Mouse (Mus musculus): ENCODE measurements at regions not wholly inside any gene's neighbourhood (a gene's known extent, or its start where the extent isn't known, plus 50 kb on each side); places are given as distances from the start of the nearest gene placed in this dataset.

DNA sequence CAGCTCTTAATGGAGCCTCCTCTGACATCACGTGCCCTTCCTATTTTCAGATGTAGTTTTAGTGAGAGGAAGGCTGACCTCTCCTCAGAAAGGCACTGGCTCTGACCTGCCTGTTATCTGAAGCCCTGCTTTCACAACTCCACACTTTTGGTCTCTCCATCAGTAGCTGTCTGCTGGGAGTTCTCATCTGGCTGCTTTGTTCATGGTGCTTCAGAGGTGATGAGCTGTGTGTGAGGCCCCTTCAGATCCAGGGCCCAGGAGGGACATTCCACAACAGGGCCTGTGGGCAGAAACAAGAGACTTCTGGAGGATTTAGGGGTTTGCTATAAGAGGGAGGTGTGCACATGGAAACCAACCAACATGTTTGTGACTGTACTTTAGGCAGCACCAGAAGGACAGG lies 50.8 kb upstream of the Fhl2 start:
- intact Hi-C loops (cut with DNase I): no loop called here
- no peak for DNase-seq (ENCODE audit: extremely low spot score in 1 of 2, low spot score in 2 of 2)

DNA sequence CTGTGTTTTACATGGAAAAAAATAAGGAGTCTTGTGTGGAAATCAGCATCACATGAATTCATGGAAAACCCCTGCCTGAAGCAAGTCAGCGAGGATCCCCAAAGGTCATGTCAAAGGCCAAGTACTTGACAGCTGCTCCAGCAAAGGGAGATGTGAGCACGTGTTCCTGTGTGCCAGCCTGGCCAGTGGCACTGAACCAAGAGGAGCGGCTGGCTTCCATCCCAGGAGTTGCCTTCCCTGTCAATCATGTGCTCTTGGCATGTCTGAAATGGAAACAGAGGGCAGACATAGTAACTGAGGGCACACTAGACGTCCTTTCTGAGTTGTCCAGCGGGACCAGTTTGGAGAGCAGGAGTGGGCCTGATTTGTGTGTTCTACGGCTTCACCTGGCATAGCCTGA lies 53.5 kb upstream of the Fhl2 start:
- no peak for DNase-seq (ENCODE audit: extremely low spot score in 1 of 2, low spot score in 2 of 2)
- intact Hi-C loops (cut with DNase I): no loop called here

DNA sequence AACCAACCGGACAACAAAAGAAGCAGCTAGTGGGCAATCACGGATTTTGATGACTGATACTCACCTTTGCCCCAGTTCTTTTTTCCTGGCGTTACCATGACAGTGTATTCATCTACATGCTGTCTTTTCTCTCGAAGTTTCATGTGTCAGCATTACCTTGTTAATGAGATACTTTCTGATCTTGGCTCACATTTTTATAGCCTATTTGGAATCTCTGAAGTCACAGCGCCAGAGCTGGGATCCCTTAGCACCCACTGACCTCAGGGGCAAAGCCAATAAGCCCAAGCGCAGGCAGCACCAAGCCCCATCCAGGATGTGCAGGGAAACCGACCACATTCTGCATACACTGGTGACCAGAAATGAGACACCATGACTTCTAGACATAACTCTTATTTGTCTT lies 54.6 kb upstream of the Fhl2 start:
- no peak for DNase-seq (ENCODE audit: extremely low spot score in 1 of 2, low spot score in 2 of 2)
- intact Hi-C loops (cut with DNase I): no loop called here

DNA sequence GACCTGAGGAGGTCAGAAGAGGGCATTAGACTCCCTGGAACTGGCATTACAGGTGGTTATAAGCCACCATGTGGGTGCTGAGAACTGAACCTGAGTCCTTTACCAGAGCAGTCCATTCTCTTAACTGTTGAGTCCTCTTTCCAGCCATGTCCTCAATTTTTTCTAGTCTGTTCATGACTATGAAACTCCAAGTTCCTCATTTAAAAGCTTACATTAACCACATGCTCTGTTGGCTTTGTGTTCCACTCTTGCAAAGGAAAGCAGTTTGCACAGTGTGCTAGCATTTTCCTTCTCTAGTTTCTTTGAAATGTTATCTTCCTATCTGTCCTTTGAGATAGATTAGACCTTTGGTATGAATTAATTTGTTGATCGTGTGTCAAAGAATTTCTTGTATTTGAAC lies 57.3 kb upstream of the Fhl2 start:
- intact Hi-C loops (cut with DNase I): no loop called here
- no peak for DNase-seq (ENCODE audit: extremely low spot score in 1 of 2, low spot score in 2 of 2)

DNA sequence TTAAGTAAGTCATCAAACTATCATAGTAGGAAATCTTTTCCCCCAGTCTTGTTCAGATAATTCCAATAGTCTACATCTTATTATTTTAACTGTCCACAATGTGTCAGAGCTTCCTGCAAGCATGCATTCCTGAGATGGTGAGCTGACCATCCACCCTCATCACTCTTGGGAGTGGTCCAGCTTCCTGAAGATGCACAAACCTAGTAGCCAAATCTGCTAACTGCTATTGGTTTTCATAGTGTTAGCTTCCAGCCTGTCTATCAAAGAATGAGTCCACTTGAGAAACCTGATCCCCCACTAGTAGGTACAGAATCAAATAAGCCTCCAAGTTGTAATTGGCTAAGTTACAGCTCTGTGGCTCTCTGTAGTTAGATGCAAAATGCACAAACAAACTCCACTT lies 59.3 kb upstream of the Fhl2 start:
- intact Hi-C loops (cut with DNase I): loop anchor here (5.0 kb wide), 1 partner anchor 104 kb away; no protein-coding TSS in a partner anchor

DNA sequence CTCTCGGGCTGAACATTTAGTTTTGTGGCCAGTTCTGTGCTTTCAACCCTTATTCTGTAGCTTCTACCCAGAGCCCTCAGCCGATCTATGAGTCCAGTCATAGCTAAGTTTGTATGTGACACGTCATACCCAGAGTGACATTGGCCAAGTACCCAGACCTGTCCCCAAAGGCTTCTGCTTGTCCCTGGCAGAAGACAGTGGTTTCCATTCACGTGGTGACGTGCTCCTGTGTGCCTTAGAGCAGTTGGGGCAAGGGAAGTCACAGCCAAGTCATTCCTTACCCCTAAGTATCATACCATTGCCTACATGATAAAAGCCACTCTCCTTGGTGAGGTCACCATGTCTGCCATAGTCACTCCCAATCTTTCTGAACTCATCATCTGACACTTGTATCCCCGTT lies 61.1 kb upstream of the Fhl2 start:
- intact Hi-C loops (cut with DNase I): loop anchor here (5.0 kb wide), 1 partner anchor 106 kb away; no protein-coding TSS in a partner anchor
- no peak for DNase-seq (ENCODE audit: extremely low spot score in 1 of 2, low spot score in 2 of 2)

More for the DNA sequence above, 59.3 kb upstream of the Fhl2 start:
- no peak for DNase-seq (ENCODE audit: extremely low spot score in 1 of 2, low spot score in 2 of 2)

DNA sequence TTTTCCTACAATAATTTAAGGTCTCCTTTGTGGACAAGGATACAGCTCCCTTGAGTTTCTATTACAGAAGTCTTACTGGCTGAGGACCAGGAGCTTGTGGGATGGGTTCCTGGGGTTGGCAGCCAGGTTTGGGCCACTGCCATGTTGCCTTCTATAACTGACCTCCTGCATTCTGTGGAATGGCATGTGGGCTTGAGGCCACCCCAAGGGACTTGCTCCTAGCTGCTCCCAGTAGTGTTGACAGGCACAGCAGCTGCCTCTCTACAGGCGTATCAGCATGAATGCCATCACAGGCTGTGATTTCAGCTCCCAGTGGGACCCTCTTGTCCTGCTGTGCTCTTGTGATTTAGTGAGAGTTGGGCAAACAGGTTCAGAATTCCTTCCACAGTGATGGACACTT lies 63.1 kb upstream of the Fhl2 start:
- intact Hi-C loops (cut with DNase I): loop anchor here (5.0 to 10.0 kb wide), 2 partner anchors 108 to 345 kb away; no protein-coding TSS in a partner anchor
- DNase-seq (ENCODE audit: extremely low spot score in 1 of 2, low spot score in 2 of 2): no peak

DNA sequence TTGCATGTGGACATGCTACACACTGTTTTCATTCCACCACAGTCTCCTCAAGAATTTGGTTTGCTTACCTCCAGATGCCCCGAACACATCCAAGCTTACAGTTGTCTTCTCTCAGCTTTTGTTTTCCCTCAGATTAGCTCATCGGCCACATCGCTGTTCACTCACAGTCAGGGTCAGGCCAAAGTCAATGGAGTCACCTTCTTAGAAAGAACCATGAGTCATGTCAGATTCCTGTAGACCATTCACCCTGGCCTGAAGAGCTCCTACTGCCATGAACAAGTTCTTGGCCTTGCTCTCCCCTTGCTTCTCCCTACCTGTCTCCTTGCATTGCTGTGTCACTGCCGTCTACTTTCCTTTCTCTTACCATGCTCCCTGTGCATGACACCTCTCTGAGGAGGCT lies 63.7 kb upstream of the Fhl2 start:
- no peak for DNase-seq (ENCODE audit: extremely low spot score in 1 of 2, low spot score in 2 of 2)
- intact Hi-C loops (cut with DNase I): loop anchor here (10.0 kb wide), 1 partner anchor 346 kb away; no protein-coding TSS in a partner anchor

DNA sequence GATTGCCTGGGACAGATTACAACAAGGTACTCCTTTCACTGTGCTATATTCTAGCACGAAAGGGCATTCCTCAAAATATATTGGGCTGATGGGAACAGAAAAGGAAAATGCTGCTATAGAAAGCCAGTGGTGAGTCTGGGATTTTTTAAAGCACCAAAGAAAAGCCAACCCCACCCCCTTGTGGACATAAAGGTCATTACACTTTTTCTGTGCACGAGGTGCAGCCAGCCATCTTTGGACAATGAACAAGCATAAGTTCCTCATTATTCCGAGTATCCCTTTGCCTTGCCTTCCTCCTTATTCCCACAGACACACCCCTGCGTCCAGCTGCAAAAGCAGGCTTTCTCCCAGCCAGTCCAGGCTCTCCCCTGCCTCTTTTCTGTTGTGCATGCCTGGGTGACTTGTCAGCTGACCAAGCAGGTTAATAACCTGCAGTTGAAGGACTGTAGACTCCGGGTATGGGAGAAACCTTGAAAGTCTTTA lies 67.7 kb upstream of the Fhl2 start:
- intact Hi-C loops (cut with DNase I): loop anchor here (2.0 to 10.0 kb wide), 2 partner anchors 126 to 350 kb away; no protein-coding TSS in a partner anchor
- peak; percentile 68 to 84 for DNase-seq (ENCODE audit: extremely low spot score in 1 of 2, low spot score in 2 of 2)

DNA sequence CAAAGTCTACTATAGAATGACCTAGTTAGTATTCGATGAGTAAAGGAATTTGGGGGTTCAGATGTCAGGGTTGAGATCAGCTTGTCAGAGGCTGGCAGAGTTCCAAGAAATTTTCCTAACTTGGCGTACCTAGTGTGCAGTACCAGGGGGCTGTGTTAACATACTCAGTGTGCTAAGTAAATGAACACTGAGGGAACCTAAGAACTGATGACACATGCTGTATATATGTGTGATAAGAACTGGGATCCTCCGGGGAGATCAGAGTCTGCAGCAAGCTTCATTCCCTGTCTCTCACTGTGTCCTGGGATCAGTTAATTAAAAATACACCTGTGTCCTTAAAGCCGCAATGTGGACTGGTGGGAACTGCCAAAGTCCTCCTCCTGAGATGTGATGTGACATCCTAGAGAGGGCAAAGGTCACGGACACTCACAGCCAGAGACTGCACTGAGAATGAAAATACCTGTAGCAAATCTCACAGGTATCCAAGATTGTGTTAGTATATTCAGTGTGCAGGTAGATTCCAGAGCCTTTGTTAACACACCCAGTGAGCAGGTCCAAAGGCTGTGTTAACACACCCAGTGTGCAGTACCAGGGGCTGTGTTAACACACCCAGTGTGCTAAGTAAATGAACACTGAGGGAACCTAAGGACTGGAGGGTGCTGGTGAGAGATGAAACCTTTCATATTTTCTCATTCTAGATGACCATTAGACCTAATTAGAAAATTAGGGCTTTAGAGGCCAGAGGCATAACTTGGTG lies 69.1 kb upstream of the Fhl2 start:
- intact Hi-C loops (cut with DNase I): loop anchor here (2.0 to 10.0 kb wide), 2 partner anchors 127 to 351 kb away; no protein-coding TSS in a partner anchor
- no peak for DNase-seq (ENCODE audit: extremely low spot score in 1 of 2, low spot score in 2 of 2)

DNA sequence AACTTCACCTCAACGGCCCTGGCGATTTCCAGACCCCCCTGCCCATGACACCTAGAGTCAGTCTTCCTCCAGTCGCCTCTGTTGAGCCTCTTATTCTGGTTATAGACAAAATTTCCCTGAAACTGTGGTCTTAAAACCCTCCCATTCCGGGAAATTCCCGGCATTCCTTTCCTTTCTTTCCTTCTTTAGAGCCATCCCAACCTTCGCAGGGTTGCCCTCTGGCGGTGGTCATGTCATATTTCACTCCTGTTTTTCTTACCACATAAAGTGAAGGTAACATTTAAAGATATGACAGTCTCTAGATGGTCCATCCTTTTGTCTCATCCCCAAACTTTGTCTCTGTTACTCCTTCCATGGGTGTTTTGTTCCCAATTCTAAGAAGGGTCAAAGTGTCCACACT lies 72.9 kb upstream of the Fhl2 start:
- intact Hi-C loops (cut with DNase I): loop anchor here (10.0 kb wide), 1 partner anchor 355 kb away; no protein-coding TSS in a partner anchor
- peak in 1 of 2 experiments; percentile 31 for DNase-seq (ENCODE audit: extremely low spot score in 1 of 2, low spot score in 2 of 2)

DNA sequence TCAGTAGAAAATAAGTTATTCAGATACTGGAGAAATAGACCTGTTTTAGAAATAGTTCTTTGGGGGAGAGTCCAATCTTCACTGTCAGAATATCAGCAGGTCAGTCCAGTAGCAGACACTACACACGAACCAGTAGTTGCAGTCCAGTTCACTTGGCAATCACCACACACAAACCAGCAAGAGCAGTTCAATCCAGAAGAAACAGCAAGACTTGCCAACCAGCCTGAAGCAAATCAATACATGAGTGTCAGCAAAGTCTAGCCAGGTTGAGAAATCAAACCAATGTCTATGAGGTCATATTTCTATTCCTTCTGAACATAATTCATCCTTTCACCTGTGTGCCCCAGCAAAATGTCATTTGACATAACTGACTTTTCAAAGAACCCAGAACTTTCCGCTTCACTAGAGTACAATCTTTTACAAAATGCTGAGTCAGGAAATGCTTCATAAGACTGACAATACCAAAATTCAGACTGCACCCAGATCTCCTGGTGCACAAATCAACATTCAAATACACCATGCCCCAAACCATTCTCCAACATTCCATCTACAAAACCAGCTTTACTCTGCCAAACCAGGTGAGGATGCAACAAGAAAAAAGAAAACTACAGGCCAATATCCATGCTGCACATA lies 76.6 kb upstream of the Fhl2 start:
- intact Hi-C loops (cut with DNase I): no loop called here
- DNase-seq (ENCODE audit: extremely low spot score in 1 of 2, low spot score in 2 of 2): no peak

DNA sequence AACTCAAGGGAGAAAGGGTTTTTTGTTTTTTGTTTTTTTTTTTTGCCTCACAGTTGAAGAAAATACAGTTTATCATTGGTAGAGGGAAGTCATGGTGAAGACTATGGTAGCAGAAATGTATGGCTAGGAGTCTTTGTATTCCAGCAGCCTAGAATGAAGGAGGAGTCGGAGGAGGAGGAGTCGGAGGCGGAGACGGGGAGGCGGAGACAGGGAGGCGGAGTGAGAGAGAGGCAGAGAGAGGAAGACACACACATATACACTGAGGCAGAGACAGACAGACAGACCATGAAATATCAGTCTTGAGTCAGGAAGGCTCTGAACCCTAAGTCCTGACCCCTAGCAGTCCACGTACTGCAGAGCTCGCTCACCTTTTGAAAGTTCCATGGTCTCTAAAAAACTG lies 95.0 kb upstream of the Fhl2 start:
- intact Hi-C loops (cut with DNase I): loop anchor here (10.0 kb wide), 1 partner anchor 303 kb away; no protein-coding TSS in a partner anchor
- no peak for DNase-seq (ENCODE audit: extremely low spot score in 1 of 2, low spot score in 2 of 2)

DNA sequence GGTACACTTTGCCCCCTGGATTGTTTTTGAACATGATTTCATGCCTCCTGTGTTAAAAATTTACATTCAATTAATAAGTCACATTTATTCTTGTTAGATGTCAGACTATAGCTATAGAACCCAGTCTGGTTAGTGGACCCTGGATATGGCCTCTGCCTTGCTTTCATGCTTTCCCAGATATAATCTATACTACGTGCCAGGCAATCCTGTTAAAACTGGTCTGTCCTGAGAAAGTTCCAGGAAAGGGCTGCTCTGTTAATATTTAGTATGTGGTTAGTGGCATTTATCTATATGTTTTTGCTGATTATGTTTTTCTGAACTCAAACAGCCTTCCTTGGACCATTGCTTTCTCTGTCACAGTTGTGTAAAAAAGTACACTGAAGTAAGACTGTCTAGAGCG lies 95.8 kb upstream of the Fhl2 start:
- intact Hi-C loops (cut with DNase I): loop anchor here (10.0 kb wide), 1 partner anchor 302 kb away; no protein-coding TSS in a partner anchor
- no peak for DNase-seq (ENCODE audit: extremely low spot score in 1 of 2, low spot score in 2 of 2)

DNA sequence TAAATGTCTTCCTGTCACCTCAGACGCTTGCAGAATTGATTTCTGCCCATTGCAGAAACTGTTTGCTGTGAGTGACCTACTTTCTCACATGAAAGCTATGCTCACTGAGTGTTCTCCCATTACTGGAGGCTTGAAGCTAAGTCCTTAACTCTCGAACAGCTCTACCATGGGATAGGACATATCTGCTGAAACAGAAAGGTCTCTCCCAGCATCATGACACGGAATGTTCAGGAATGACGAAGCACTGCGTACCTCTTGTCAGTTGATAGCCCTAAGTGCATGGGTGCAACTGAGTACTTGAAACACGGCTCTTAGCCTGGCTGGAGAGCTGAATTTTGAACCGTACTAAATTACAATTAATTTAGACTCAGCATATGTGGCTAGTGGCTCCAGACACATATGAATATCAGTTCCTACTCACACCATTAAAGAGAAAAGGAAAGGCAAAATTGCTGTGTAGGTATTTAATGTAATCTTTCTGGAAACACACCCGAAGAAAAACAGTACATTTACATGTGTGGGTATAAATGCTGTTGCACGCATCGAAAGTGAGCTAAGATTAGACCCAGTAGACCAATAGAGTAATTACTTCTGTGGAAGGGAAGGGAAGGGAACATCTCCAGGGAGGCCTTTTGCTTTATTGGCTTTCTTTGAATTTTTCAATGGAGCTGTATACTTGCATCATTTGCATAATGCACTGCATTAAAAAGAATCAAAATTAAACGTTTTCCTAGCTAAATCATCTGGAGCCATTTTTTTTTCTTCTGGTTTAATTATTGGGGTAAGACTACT lies 97.6 kb upstream of the Fhl2 start:
- intact Hi-C loops (cut with DNase I): loop anchor here (5.0 to 10.0 kb wide), 2 partner anchors 153 to 300 kb away; no protein-coding TSS in a partner anchor
- no peak for DNase-seq (ENCODE audit: extremely low spot score in 1 of 2, low spot score in 2 of 2)

DNA sequence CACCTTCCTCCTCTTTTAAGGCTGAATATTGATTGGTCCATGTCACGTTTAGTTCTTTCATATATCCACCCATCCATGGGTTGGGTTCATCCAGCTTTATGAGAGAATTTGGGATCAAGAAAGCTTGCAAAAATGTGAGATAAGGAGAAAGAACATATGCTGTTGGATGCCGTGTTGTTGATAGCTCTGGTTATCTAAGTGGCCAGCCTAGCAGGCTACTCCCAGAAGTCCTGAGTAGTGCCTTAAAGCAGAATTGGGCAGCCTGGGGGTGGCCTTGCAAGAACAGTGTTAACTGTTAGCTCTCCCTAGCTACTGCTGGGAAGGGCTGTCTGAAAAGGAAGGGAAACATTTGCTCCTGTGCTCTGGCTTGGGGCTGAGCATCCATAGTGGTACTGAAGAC lies 100.8 kb upstream of the Fhl2 start:
- intact Hi-C loops (cut with DNase I): loop anchor here (5.0 to 10.0 kb wide), 2 partner anchors 150 to 297 kb away; no protein-coding TSS in a partner anchor

DNA sequence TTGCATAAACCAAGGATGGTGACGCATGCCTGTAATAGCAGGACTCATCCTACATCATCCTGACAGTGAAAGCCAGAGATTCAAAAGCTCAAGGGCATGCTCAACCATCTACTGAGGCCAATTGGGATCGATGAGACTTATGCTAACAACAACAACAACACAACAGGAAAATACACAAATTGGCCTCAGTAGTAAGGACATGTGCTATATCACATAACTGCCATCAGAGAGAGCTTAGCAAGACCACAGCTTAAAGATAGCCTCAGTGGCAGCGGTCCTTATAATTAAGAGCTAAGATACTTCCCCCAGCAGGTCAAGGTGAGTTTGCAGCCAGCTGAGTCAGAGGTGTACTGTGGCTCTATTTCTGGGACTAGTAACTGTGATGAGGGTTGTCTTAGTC lies 102.0 kb upstream of the Fhl2 start:
- intact Hi-C loops (cut with DNase I): loop anchor here (5.0 to 10.0 kb wide), 2 partner anchors 149 to 296 kb away; no protein-coding TSS in a partner anchor

More for the DNA sequence above, 100.8 kb upstream of the Fhl2 start:
- no peak for DNase-seq (ENCODE audit: extremely low spot score in 1 of 2, low spot score in 2 of 2)

DNA sequence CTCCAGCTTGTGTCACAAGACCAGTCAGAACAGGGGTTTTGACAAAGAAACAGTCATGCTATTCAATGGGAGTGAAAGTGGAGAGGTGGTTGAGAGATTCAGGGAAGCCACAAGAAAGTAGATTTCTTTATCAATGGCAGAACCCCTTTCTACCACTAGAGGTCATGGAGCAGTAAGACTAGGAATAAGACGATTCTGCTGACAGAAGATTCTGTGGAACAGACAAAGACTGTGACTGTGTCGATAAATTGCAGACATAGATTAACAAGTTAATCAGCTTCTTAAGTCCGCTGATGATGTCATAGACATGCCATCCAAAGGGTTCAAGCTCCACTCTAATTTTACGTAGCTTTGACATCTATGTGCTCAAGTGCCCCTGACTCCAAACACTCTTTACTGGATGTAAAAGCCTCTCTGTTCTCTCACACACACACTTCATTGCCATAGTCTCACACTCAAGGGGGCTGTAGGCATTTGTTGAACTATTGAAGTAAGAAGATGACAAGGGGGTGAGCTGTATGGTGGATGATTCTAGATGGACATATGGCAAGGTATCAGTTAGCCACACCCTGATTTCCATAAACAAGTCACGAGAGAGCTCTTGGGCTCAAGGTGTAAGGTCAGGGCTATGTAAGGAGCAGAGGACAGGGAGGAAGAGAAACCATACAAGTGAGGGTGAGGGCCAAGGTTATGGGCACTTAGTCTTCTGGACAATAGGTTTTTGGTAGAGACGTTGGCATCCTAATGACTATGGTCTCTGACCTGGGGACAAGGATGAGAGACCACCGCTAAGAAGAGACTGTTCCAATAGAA lies 102.9 kb upstream of the Fhl2 start:
- intact Hi-C loops (cut with DNase I): loop anchor here (2.0 to 10.0 kb wide), 3 partner anchors 148 to 439 kb away; no protein-coding TSS in a partner anchor
- DNase-seq (ENCODE audit: extremely low spot score in 1 of 2, low spot score in 2 of 2): peak in 1 of 2 experiments; percentile 65

More for the DNA sequence above, 102.0 kb upstream of the Fhl2 start:
- no peak for DNase-seq (ENCODE audit: extremely low spot score in 1 of 2, low spot score in 2 of 2)
